Mouse (Mus musculus): ENCODE results near the gene Vps41. TPM values are rescaled to one million over a fixed set of nuclear protein-coding genes. Genes with fewer than 3 reads are reported as not detected.

Vps41 gene
- polyA plus RNA-seq, 1 experiment from 2014 or later = 120 TPM

DNA sequence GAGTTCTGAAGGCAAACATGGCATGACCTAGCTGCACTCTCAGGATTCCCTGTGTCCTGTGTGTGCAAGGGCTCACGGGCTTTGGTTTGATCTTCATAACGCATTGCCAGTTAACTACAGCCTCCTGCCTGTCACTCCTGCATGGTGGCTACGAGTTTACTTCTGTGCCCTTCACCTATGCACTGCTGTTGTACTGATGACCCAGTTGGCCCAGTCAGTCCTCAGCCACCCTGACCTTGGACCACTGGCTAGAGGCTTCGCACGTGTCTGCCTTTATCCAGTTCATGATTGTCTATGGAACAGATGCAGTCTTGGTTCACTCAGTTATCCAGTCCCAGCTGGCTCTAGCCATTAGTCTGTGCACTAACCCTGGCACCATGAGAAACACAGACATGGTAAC, 151.7 kb downstream of the Vps41 start:
- 87% methylated on average over 5 of the region's 5 CpGs for WGBS
- H3K27ac ChIP-seq (ENCODE audit: low read depth, low read length) = no peak overlapping the region
- H3K36me3 ChIP-seq (ENCODE audit: control insufficient read depth, insufficient read depth, low read length) = peaks cover 12% of the 10 kb centered on the region; the same call in 1 of the 2 replicates
- H3K4me2 ChIP-seq (ENCODE audit: low read length) = no peak overlapping the region
- ATAC-seq = peak; percentile 5; the same call in 1 of the 2 replicates
- no peaks in the 10 kb centered on the region for H3K27me3 ChIP-seq (replicated peaks; ENCODE audit: control insufficient read depth, insufficient read depth, low read length)
- H3K9me3 ChIP-seq (ENCODE audit: control insufficient read depth, low read length) = no peaks in the 10 kb centered on the region
- H3K4me3 ChIP-seq (ENCODE audit: low read length) = no peak overlapping the region
- H3K9ac ChIP-seq (ENCODE audit: low read depth, low read length) = no peak overlapping the region
- H3K4me1 ChIP-seq (ENCODE audit: control insufficient read depth, insufficient read depth, low read depth, low read length) = no peaks in the 10 kb centered on the region; the same call in 1 of the 2 replicates

GRCm38 (mm10) chr13:18875321-18875720, 158.2 kb downstream of the Vps41 start:
- no peaks in the 10 kb centered on the region for H3K9me3 ChIP-seq (ENCODE audit: control insufficient read depth, low read length)
- no peaks in the 10 kb centered on the region for H3K4me1 ChIP-seq (ENCODE audit: control insufficient read depth, insufficient read depth, low read depth, low read length)
- H3K4me2 ChIP-seq (ENCODE audit: low read length) = no peak overlapping the region
- WGBS = 67% methylated on average over 7 of the region's 7 CpGs
- no peak overlapping the region for H3K27ac ChIP-seq (ENCODE audit: low read depth, low read length)
- no peaks in the 10 kb centered on the region for H3K36me3 ChIP-seq (ENCODE audit: control insufficient read depth, insufficient read depth, low read length)
- H3K4me3 ChIP-seq (ENCODE audit: low read length) = no peak overlapping the region
- no peak overlapping the region for H3K9ac ChIP-seq (ENCODE audit: low read depth, low read length)
- no peaks in the 10 kb centered on the region for H3K27me3 ChIP-seq (replicated peaks; ENCODE audit: control insufficient read depth, insufficient read depth, low read length)
- no peak for ATAC-seq

DNA sequence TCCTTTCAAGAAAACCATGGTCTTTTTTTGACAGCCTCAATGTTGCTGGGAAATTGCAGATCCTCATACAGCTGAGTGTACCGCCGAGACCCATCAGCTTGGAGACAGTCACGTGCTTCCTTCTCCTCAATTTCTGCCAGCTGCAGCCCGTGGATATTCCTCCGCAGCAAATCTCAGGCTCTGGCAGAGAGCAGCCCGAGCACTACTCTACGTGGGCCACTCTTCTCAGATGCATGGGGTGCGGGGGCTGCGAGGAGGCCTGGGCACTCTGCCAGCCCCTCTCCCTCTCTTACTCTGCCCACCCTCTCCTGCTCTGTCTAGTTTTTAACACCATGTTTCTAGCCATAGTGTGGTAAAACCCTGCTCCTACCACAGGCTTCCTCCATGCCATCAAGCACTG, 175.8 kb downstream of the Vps41 start:
- no peaks in the 10 kb centered on the region for H3K9me3 ChIP-seq (ENCODE audit: control insufficient read depth, low read length)
- H3K27me3 ChIP-seq (replicated peaks; ENCODE audit: control insufficient read depth, insufficient read depth, low read length) = no peaks in the 10 kb centered on the region
- H3K27ac ChIP-seq (ENCODE audit: low read depth, low read length) = no peak overlapping the region
- H3K9ac ChIP-seq (ENCODE audit: low read depth, low read length) = no peak overlapping the region
- no peaks in the 10 kb centered on the region for H3K36me3 ChIP-seq (ENCODE audit: control insufficient read depth, insufficient read depth, low read length)
- no peaks in the 10 kb centered on the region for H3K4me1 ChIP-seq (ENCODE audit: control insufficient read depth, insufficient read depth, low read depth, low read length)
- ATAC-seq = peak; percentile 75
- H3K4me3 ChIP-seq (ENCODE audit: low read length) = no peak overlapping the region
- no peak overlapping the region for H3K4me2 ChIP-seq (ENCODE audit: low read length)
- WGBS = 33% methylated on average over 9 of the region's 9 CpGs

DNA sequence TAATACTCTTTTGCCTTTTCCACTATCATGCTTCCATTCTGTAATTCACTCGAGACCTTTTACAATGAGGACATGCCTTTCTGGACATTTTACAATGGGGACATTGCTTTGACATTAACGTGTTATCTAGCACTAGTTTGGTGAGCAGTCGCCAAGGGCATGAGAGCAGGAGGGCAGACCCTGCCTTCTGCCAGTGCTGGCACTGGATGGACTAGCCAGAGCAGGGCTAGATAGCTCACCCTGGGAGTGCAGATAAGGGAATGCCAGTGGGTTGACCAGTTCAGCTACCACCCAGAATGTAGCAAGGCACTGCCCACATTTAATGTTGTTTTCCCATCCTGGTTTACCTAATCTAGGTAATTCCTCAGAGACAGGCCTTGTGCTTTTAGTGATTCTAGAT, 179.7 kb downstream of the Vps41 start:
- WGBS = 82% methylated on average over 3 of the region's 3 CpGs
- H3K4me1 ChIP-seq (ENCODE audit: control insufficient read depth, insufficient read depth, low read depth, low read length) = no peaks in the 10 kb centered on the region
- H3K4me2 ChIP-seq (ENCODE audit: low read length) = no peak overlapping the region
- ATAC-seq = no peak
- no peak overlapping the region for H3K4me3 ChIP-seq (ENCODE audit: low read length)
- H3K9me3 ChIP-seq (ENCODE audit: control insufficient read depth, low read length) = no peaks in the 10 kb centered on the region
- no peak overlapping the region for H3K9ac ChIP-seq (ENCODE audit: low read depth, low read length)
- H3K27ac ChIP-seq (ENCODE audit: low read depth, low read length) = no peak overlapping the region
- no peaks in the 10 kb centered on the region for H3K36me3 ChIP-seq (ENCODE audit: control insufficient read depth, insufficient read depth, low read length)
- no peaks in the 10 kb centered on the region for H3K27me3 ChIP-seq (replicated peaks; ENCODE audit: control insufficient read depth, insufficient read depth, low read length)

- no peak for ATAC-seq
- Histone ChIP-seq H3K4me1 (ENCODE audit: control insufficient read depth, insufficient read depth, low read depth, low read length) (no peaks in the 10 kb centered on the region), H3K27me3 (replicated peaks; ENCODE audit: control insufficient read depth, insufficient read depth, low read length) (no peaks in the 10 kb centered on the region), H3K4me2 (ENCODE audit: low read length) (no peak overlapping the region), H3K4me3 (ENCODE audit: low read length) (no peak overlapping the region), H3K27ac (ENCODE audit: low read depth, low read length) (no peak overlapping the region), H3K36me3 (ENCODE audit: control insufficient read depth, insufficient read depth, low read length) (no peaks in the 10 kb centered on the region), H3K9ac (ENCODE audit: low read depth, low read length) (no peak overlapping the region), H3K9me3 (ENCODE audit: control insufficient read depth, low read length) (no peaks in the 10 kb centered on the region)
- WGBS = 89% methylated on average over 6 of the region's 6 CpGs
Measured at GRCm38 (mm10) chr13:18903623-18904022, 186.5 kb downstream of the Vps41 start.

GRCm38 (mm10) chr13:18914774-18915173, 197.7 kb downstream of the Vps41 start:
- H3K36me3 ChIP-seq (ENCODE audit: control insufficient read depth, insufficient read depth, low read length) = no peaks in the 10 kb centered on the region
- no peaks in the 10 kb centered on the region for H3K4me1 ChIP-seq (ENCODE audit: control insufficient read depth, insufficient read depth, low read depth, low read length)
- H3K27me3 ChIP-seq (replicated peaks; ENCODE audit: control insufficient read depth, insufficient read depth, low read length) = no peaks in the 10 kb centered on the region
- no peak overlapping the region for H3K4me3 ChIP-seq (ENCODE audit: low read length)
- H3K9ac ChIP-seq (ENCODE audit: low read depth, low read length) = no peak overlapping the region
- H3K27ac ChIP-seq (ENCODE audit: low read depth, low read length) = no peak overlapping the region
- WGBS = 85% methylated on average over 4 of the region's 4 CpGs
- no peak for ATAC-seq
- H3K9me3 ChIP-seq (ENCODE audit: control insufficient read depth, low read length) = no peaks in the 10 kb centered on the region
- H3K4me2 ChIP-seq (ENCODE audit: low read length) = no peak overlapping the region

Other genes starting within 250 kb of the Vps41 start
- gene Amph, start 230.9 kb downstream of the Vps41 start, polyA plus RNA-seq (2015; fragmentation: Nextera tagmentation; extraction: Ambion mirVana) = 79.9 and 82.8 TPM in 2 replicates

Measured in hindbrain, embryonic 16.5 days (tissue).